Mouse (Mus musculus) embryonic facial prominence, embryonic 11.5 days (tissue): ENCODE results near the gene Gm2310. TPM values are rescaled to one million over a fixed set of nuclear protein-coding genes. Genes with fewer than 3 reads are reported as not detected.

Experiments
- ATAC-seq: fragments of 200-750 bp; cut with Nextera tagmentation; replicated peaks from 2 replicates; pipeline ENCODE4 v1.8.0; 2017; ENCODE audit warnings: low read depth; ENCODE audit not compliant: insufficient number of reproducible peaks, low FRiP score, low TSS enrichment
- DNase-seq: peaks from one replicate; pipeline ENCODE4 v3.0.0-alpha.2; 2015; ENCODE audit warnings: low spot score
- H3K27ac ChIP-seq: fragments of 300-500 bp; sonication (generic); replicated peaks from 2 replicates; pipeline ENCODE4 v1.5.1; 2014; ENCODE audit warnings: mild to moderate bottlenecking, low read depth, low read length, control low read depth
- H3K27me3 ChIP-seq: fragments of 300-500 bp; sonication (generic); 2 replicates; pipeline ENCODE4 v1.6.1; 2014; ENCODE audit warnings: mild to moderate bottlenecking, low read length, moderate library complexity, mixed read lengths; ENCODE audit not compliant: control insufficient read depth, insufficient read depth
- H3K36me3 ChIP-seq: fragments of 300-500 bp; sonication (generic); replicated peaks from 2 replicates; pipeline ENCODE4 v1.6.1; 2014; ENCODE audit warnings: low read depth, mild to moderate bottlenecking, low read length, moderate library complexity, mixed read lengths; ENCODE audit not compliant: control insufficient read depth, insufficient read depth
- H3K4me1 ChIP-seq: fragments of 300-500 bp; sonication (generic); 2 replicates; pipeline ENCODE4 v1.6.1; 2014; ENCODE audit warnings: low read length, mixed read lengths; ENCODE audit not compliant: control insufficient read depth, insufficient read depth
- H3K4me2 ChIP-seq: fragments of 300-500 bp; sonication (generic); 2 replicates; pipeline ENCODE4 v1.6.1; 2014; ENCODE audit warnings: low read depth, mild to moderate bottlenecking, control low read depth, low read length, moderate library complexity
- H3K4me3 ChIP-seq: fragments of 300-500 bp; sonication (generic); 2 replicates; pipeline ENCODE4 v1.5.1; 2014; ENCODE audit warnings: low read depth, low read length, control low read depth
- H3K9ac ChIP-seq: fragments of 300-500 bp; sonication (generic); replicated peaks from 2 replicates; pipeline ENCODE4 v1.6.1; 2014; ENCODE audit warnings: mild to moderate bottlenecking, control low read depth, low read length
- H3K9me3 ChIP-seq: fragments of 300-500 bp; sonication (generic); replicated peaks from 2 replicates; pipeline ENCODE4 v1.6.1; 2016; ENCODE audit warnings: mild to moderate bottlenecking, low read length, inconsistent platforms, mixed read lengths; ENCODE audit not compliant: control insufficient read depth
- WGBS: fragments of 180-500 bp; shearing (Covaris S2); extraction: QIAGEN DNeasy Blood & Tissue Kit; methylation state at CpG from one replicate; pipeline ENCODE4 v1.1.7; 2014; 5-methylcytosine and 5-hydroxymethylcytosine counted together
- polyA plus RNA-seq: library from polyadenylated mRNA; unstranded; fragments of >200 nt; fragmentation: Nextera tagmentation; extraction: Ambion mirVana; gene quantifications from 2 replicates; pipeline ENCODE4 v1.2.1, GENCODE M21; 2014

The Gm2310 gene
- polyA plus RNA-seq, 1 experiment from 2014 or later, result not detected

DNA sequence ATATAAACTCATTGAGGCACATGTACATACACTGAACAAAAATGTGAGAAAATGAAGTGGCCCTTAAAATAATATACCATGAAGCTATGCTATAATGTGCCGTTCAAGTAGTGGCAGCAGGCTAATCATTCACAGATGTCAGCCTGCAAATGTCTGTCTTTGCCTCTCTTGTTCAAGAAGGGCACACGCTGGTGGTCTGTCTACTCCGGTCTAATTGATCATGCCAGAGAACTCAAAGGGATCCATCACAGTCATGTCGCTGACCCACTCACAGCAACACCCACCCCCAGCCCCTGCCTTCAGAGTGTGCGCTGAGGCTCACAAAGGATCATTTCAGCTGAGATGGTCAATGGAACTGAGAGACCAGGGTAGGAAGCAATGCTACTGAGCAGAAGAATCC, 6.8 kb downstream of the Gm2310 start:
- no peaks in the 10 kb centered on the region for H3K4me1 ChIP-seq
- WGBS, result 26% methylated on average over 5 of the region's 5 CpGs
- H3K9ac ChIP-seq, result no peak overlapping the region
- H3K4me3 ChIP-seq, result no peak overlapping the region
- H3K36me3 ChIP-seq, result no peaks in the 10 kb centered on the region
- peak; percentile 73 for DNase-seq
- no peaks in the 10 kb centered on the region for H3K9me3 ChIP-seq
- ATAC-seq, result 0 out of 2 replicates have a peak, but pooled peaks have one; percentile 14
- H3K4me2 ChIP-seq, result no peak overlapping the region
- no peak overlapping the region for H3K27ac ChIP-seq
- no peaks in the 10 kb centered on the region for H3K27me3 ChIP-seq

DNA sequence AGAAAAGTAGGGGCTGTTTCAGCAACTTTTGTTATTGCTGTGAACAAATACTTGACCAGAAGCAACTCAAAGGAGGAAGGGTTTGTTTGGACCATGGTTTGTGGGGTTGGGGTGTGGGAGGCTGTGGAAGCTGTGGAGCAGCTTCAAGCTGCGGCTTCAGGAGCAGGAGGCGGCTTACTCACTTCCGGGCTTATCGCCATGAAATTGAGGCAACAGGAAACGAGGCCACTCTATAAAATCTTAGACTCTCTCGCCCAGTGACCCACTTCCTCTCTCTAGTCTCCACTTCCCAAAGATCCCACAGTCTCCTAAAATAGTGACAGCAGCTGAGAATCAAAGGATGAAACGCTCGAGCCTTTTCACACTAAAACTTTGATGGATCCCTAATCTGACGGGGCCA, 7.9 kb downstream of the Gm2310 start:
- H3K27ac ChIP-seq, result no peak overlapping the region
- no peak overlapping the region for H3K9ac ChIP-seq
- H3K9me3 ChIP-seq, result no peaks in the 10 kb centered on the region
- no peaks in the 10 kb centered on the region for H3K36me3 ChIP-seq
- no peak overlapping the region for H3K4me3 ChIP-seq
- no peaks in the 10 kb centered on the region for H3K27me3 ChIP-seq
- no peaks in the 10 kb centered on the region for H3K4me1 ChIP-seq
- ATAC-seq, result no peak
- H3K4me2 ChIP-seq, result no peak overlapping the region
- 63% methylated on average over 9 of the region's 9 CpGs for WGBS
- DNase-seq, result no peak

DNA sequence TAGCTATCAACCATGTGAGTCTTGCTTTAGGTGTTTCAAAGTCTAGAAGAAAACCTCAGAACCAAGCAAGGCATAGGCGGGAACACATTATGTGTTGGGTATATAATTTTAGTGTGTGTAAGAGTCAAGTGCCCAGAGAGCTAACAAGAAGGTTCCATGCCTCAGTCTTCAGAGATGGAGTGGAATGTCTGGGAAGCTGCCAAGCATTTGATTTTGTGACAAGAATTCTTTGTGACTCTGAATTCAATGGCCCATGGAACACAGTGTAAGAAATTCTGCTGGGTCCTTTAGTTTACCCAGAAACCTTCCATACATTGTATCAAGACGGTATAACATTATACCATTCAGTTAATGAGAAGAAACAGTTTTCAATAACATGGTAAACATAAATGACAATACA, 17.3 kb downstream of the Gm2310 start:
- 94% methylated on average over 2 of the region's 2 CpGs for WGBS
- no peak overlapping the region for H3K27ac ChIP-seq
- H3K36me3 ChIP-seq, result no peaks in the 10 kb centered on the region
- ATAC-seq, result no peak
- no peak overlapping the region for H3K4me2 ChIP-seq
- H3K4me1 ChIP-seq, result no peaks in the 10 kb centered on the region
- no peak for DNase-seq
- H3K9me3 ChIP-seq, result no peaks in the 10 kb centered on the region
- no peak overlapping the region for H3K9ac ChIP-seq
- H3K27me3 ChIP-seq, result no peaks in the 10 kb centered on the region
- no peak overlapping the region for H3K4me3 ChIP-seq

DNA sequence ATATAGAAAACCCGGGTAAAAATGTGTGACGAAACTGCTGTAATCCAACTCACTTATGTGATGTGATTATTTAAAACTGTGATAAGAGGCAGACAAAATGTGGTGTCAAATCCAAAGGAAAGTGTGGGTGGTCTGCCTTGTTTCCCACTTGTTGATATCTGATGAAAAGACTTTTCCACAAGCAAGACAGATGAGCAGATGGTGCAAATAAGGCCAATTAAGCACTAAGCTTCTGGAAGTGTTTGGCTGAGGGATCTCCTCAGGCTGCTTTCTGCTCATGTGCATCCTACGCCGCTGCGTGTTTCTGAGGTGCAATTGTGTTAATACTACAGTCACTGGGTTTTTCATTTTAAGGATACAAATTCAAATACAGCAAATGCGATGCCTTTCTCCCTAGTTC, 34.5 kb downstream of the Gm2310 start:
- Histone ChIP-seq H3K9ac (no peak overlapping the region), H3K27me3 (no peaks in the 10 kb centered on the region), H3K27ac (no peak overlapping the region), H3K4me2 (no peak overlapping the region), H3K9me3 (no peaks in the 10 kb centered on the region), H3K4me1 (no peaks in the 10 kb centered on the region), H3K36me3 (no peaks in the 10 kb centered on the region), H3K4me3 (no peak overlapping the region)
- DNase-seq (peak; percentile 1), ATAC-seq (no peak)
- WGBS, result 73% methylated on average over 6 of the region's 6 CpGs

DNA sequence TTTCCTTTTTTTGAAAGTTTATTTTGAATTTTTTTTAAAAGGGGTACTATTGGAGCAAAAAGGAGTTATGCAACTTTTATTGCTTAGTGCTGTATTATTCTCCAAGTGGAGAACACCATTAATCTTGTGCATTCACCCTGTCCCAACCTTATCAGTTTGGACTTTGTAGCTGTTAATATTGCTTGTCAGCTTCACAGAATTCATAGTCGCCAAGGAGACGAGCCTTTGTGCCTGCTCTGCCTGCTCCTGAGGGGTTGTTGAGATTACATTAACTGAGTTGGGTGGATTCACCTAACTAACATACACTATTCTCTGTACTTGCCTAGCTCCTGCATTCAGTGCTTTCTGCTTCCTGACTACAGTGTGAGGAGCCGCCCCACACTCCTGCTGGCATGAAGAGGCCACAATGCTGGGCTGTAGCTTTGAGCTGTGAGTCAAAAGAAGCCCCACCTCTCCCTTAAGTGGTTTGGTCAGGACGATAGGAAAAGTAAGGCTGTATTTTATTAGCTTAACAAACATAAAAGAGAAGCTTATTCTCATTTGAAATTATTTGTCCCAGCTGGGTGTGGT, 50.7 kb downstream of the Gm2310 start:
- no peak overlapping the region for H3K4me3 ChIP-seq
- no peak overlapping the region for H3K27ac ChIP-seq
- no peaks in the 10 kb centered on the region for H3K9me3 ChIP-seq
- H3K36me3 ChIP-seq, result no peaks in the 10 kb centered on the region
- H3K9ac ChIP-seq, result no peak overlapping the region
- DNase-seq (no peak), ATAC-seq (no peak)
- no peaks in the 10 kb centered on the region for H3K4me1 ChIP-seq
- no peaks in the 10 kb centered on the region for H3K27me3 ChIP-seq
- WGBS, result 63% methylated on average over 4 of the region's 4 CpGs
- H3K4me2 ChIP-seq, result no peak overlapping the region

Other genes with a start within 250 kb of the Gm2310 start
- gene Nipbl, start 75.5 kb downstream of the Gm2310 start, polyA plus RNA-seq, result 23.1 and 23.5 TPM in 2 replicates
- gene Slc1a3, start 190.8 kb upstream of the Gm2310 start, polyA plus RNA-seq, result 29.1 and 33.8 TPM in 2 replicates